Mouse (Mus musculus): ENCODE results near the gene Etv6. TPM values are rescaled to one million over a fixed set of nuclear protein-coding genes. Genes with fewer than 3 reads are reported as not detected.
A peak's percentile ranks its signal among the peaks of the same experiment; 100 is the strongest.

The Etv6 gene
- polyA plus RNA-seq, 2 experiments, result 13.9 to 16.5 TPM

DNA sequence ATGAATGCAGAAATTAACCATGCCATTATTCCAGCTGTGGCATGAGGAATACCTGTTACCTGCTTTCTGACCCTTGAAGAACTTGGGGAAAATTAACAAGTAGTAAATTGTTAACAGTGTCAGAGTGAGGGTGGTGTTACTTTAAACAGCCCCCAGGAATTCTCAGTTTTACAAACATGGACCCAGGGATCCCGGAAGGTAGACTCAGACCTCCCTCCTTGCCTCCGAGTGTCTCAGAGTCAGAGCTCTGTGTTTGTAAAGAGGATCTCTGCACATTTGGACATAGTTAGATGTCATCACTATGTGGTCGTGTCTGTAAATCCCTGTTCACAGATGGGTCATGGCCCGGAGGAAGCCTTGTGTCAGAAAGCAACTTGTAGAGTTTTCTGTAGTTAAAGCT lies 124.2 kb downstream of the Etv6 start:
- no peaks in the 10 kb centered on the region for H3K9me3 ChIP-seq (ENCODE audit: control insufficient read depth, low read length)
- TF ChIP-seq POLR2A (IDR thresholded peaks at IDR 0.05; ENCODE audit: borderline replicate concordance, extremely low read depth, insufficient read depth, insufficient read length), result no peak
- no peak for DNase-seq (ENCODE audit: low spot score)
- no peaks in the 10 kb centered on the region for H3K36me3 ChIP-seq (ENCODE audit: control insufficient read depth, insufficient read depth, low read length)
- peaks cover 51% of the 10 kb centered on the region for H3K4me1 ChIP-seq (ENCODE audit: control insufficient read depth, insufficient read depth, low read length)
- no peak for ATAC-seq (ENCODE audit: low FRiP score, low read depth)
- no peaks in the 10 kb centered on the region for H3K27me3 ChIP-seq (ENCODE audit: control insufficient read depth, insufficient read depth, low read length)
- H3K9ac ChIP-seq (ENCODE audit: low read depth, low read length, severe bottlenecking), result no peak overlapping the region
- 65% methylated on average over 4 of the region's 4 CpGs for WGBS
- no peak overlapping the region for H3K4me2 ChIP-seq (replicated peaks; ENCODE audit: low read depth, low read length, severe bottlenecking)
- no peak overlapping the region for H3K4me3 ChIP-seq (replicated peaks; ENCODE audit: low read length)
- H3K27ac ChIP-seq (replicated peaks; ENCODE audit: low read depth, low read length), result no peak overlapping the region

DNA sequence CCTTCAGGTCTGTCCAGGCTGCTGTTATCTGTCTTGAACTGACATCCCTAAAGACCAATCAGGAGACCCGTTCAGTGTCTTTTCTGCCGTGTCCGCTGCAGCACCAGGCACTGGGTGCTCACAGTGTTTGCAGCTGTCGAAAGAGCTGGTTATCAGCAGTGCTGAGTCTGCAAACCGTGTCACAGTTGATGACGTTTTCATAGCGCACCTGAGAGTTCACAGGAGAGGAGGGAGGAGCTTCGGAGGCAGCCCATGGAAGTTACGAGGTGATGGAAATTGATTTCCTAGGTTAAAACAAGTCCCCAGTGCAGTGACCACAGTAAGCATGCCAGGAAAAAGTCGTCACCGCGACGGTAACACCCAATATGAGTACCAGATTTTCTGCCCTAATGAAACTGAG lies 125.5 kb downstream of the Etv6 start:
- peak; percentile 72 for DNase-seq (ENCODE audit: low spot score)
- TF ChIP-seq POLR2A (IDR thresholded peaks at IDR 0.05; ENCODE audit: borderline replicate concordance, extremely low read depth, insufficient read depth, insufficient read length), result no peak
- Histone ChIP-seq H3K4me3 (replicated peaks; ENCODE audit: low read length) (no peak overlapping the region), H3K9ac (ENCODE audit: low read depth, low read length, severe bottlenecking) (no peak overlapping the region), H3K4me1 (ENCODE audit: control insufficient read depth, insufficient read depth, low read length) (peaks cover 41% of the 10 kb centered on the region), H3K4me2 (replicated peaks; ENCODE audit: low read depth, low read length, severe bottlenecking) (peak overlapping the region; percentile 19; the same call in 1 of the 2 replicates), H3K9me3 (ENCODE audit: control insufficient read depth, low read length) (no peaks in the 10 kb centered on the region), H3K27ac (replicated peaks; ENCODE audit: low read depth, low read length) (0 out of 2 replicates have a peak overlapping the region, but pooled peaks have one; percentile 3), H3K36me3 (ENCODE audit: control insufficient read depth, insufficient read depth, low read length) (no peaks in the 10 kb centered on the region), H3K27me3 (ENCODE audit: control insufficient read depth, insufficient read depth, low read length) (no peaks in the 10 kb centered on the region)
- ATAC-seq (ENCODE audit: low FRiP score, low read depth), result peak; percentile 73
- 30% methylated on average over 13 of the region's 13 CpGs for WGBS

GRCm38 (mm10) chr6:134163346-134163745 lies 127.8 kb downstream of the Etv6 start:
- Histone ChIP-seq H3K9ac (ENCODE audit: low read depth, low read length, severe bottlenecking) (no peak overlapping the region), H3K27me3 (ENCODE audit: control insufficient read depth, insufficient read depth, low read length) (no peaks in the 10 kb centered on the region), H3K4me1 (ENCODE audit: control insufficient read depth, insufficient read depth, low read length) (peaks cover 29% of the 10 kb centered on the region), H3K9me3 (ENCODE audit: control insufficient read depth, low read length) (no peaks in the 10 kb centered on the region), H3K4me2 (replicated peaks; ENCODE audit: low read depth, low read length, severe bottlenecking) (no peak overlapping the region), H3K27ac (replicated peaks; ENCODE audit: low read depth, low read length) (no peak overlapping the region), H3K36me3 (ENCODE audit: control insufficient read depth, insufficient read depth, low read length) (no peaks in the 10 kb centered on the region), H3K4me3 (replicated peaks; ENCODE audit: low read length) (no peak overlapping the region)
- DNase-seq (ENCODE audit: low spot score), result no peak
- no peak for TF ChIP-seq POLR2A (IDR thresholded peaks at IDR 0.05; ENCODE audit: borderline replicate concordance, extremely low read depth, insufficient read depth, insufficient read length)
- no peak for ATAC-seq (ENCODE audit: low FRiP score, low read depth)
- 85% methylated on average over 1 of the region's 1 CpGs for WGBS

GRCm38 (mm10) chr6:134164356-134164755 lies 128.9 kb downstream of the Etv6 start:
- DNase-seq (ENCODE audit: low spot score) (no peak), ATAC-seq (ENCODE audit: low FRiP score, low read depth) (no peak)
- no peaks in the 10 kb centered on the region for H3K27me3 ChIP-seq (ENCODE audit: control insufficient read depth, insufficient read depth, low read length)
- TF ChIP-seq POLR2A (IDR thresholded peaks at IDR 0.05; ENCODE audit: borderline replicate concordance, extremely low read depth, insufficient read depth, insufficient read length), result no peak
- H3K4me2 ChIP-seq (replicated peaks; ENCODE audit: low read depth, low read length, severe bottlenecking), result no peak overlapping the region
- no peaks in the 10 kb centered on the region for H3K9me3 ChIP-seq (ENCODE audit: control insufficient read depth, low read length)
- peaks cover 29% of the 10 kb centered on the region for H3K4me1 ChIP-seq (ENCODE audit: control insufficient read depth, insufficient read depth, low read length)
- H3K27ac ChIP-seq (replicated peaks; ENCODE audit: low read depth, low read length), result no peak overlapping the region
- no peak overlapping the region for H3K4me3 ChIP-seq (replicated peaks; ENCODE audit: low read length)
- no peak overlapping the region for H3K9ac ChIP-seq (ENCODE audit: low read depth, low read length, severe bottlenecking)
- 84% methylated on average over 8 of the region's 8 CpGs for WGBS
- H3K36me3 ChIP-seq (ENCODE audit: control insufficient read depth, insufficient read depth, low read length), result no peaks in the 10 kb centered on the region

GRCm38 (mm10) chr6:134165012-134165411 lies 129.5 kb downstream of the Etv6 start:
- no peak overlapping the region for H3K4me2 ChIP-seq (replicated peaks; ENCODE audit: low read depth, low read length, severe bottlenecking)
- ATAC-seq (ENCODE audit: low FRiP score, low read depth) (no peak), DNase-seq (ENCODE audit: low spot score) (no peak)
- no peak overlapping the region for H3K4me3 ChIP-seq (replicated peaks; ENCODE audit: low read length)
- no peaks in the 10 kb centered on the region for H3K36me3 ChIP-seq (ENCODE audit: control insufficient read depth, insufficient read depth, low read length)
- H3K27ac ChIP-seq (replicated peaks; ENCODE audit: low read depth, low read length), result no peak overlapping the region
- 64% methylated on average over 8 of the region's 8 CpGs for WGBS
- TF ChIP-seq POLR2A (IDR thresholded peaks at IDR 0.05; ENCODE audit: borderline replicate concordance, extremely low read depth, insufficient read depth, insufficient read length), result no peak
- no peak overlapping the region for H3K9ac ChIP-seq (ENCODE audit: low read depth, low read length, severe bottlenecking)
- peaks cover 29% of the 10 kb centered on the region for H3K4me1 ChIP-seq (ENCODE audit: control insufficient read depth, insufficient read depth, low read length)
- H3K9me3 ChIP-seq (ENCODE audit: control insufficient read depth, low read length), result no peaks in the 10 kb centered on the region
- H3K27me3 ChIP-seq (ENCODE audit: control insufficient read depth, insufficient read depth, low read length), result no peaks in the 10 kb centered on the region

GRCm38 (mm10) chr6:134167963-134168362 lies 132.5 kb downstream of the Etv6 start:
- DNase-seq (ENCODE audit: low spot score) (no peak), ATAC-seq (ENCODE audit: low FRiP score, low read depth) (no peak)
- H3K9me3 ChIP-seq (ENCODE audit: control insufficient read depth, low read length), result no peaks in the 10 kb centered on the region
- H3K4me2 ChIP-seq (replicated peaks; ENCODE audit: low read depth, low read length, severe bottlenecking), result no peak overlapping the region
- 66% methylated on average over 5 of the region's 5 CpGs for WGBS
- H3K27me3 ChIP-seq (ENCODE audit: control insufficient read depth, insufficient read depth, low read length), result no peaks in the 10 kb centered on the region
- no peaks in the 10 kb centered on the region for H3K36me3 ChIP-seq (ENCODE audit: control insufficient read depth, insufficient read depth, low read length)
- TF ChIP-seq POLR2A (IDR thresholded peaks at IDR 0.05; ENCODE audit: borderline replicate concordance, extremely low read depth, insufficient read depth, insufficient read length), result no peak
- H3K4me1 ChIP-seq (ENCODE audit: control insufficient read depth, insufficient read depth, low read length), result peaks cover 16% of the 10 kb centered on the region
- no peak overlapping the region for H3K27ac ChIP-seq (replicated peaks; ENCODE audit: low read depth, low read length)
- H3K9ac ChIP-seq (ENCODE audit: low read depth, low read length, severe bottlenecking), result no peak overlapping the region
- H3K4me3 ChIP-seq (replicated peaks; ENCODE audit: low read length), result no peak overlapping the region
